8 mouse cellular contexts compared by ENCODE assay signal in genomic region chr9:114948395-114948794, GRCm38 (mm10). TPM values are rescaled to one million over a fixed set of nuclear protein-coding genes. Genes with fewer than 3 reads are reported as not detected.
DNase-seq lines count a peak whose midpoint lies in the region; ATAC-seq and TF ChIP-seq lines count a peak whose summit lies in the region.

No protein-coding gene starts in this region.

- no peaks in the 10 kb centered on the region for H3K27me3 ChIP-seq in kidney, adult 2 months (replicated peaks; ENCODE audit: control insufficient read depth, insufficient read depth, low read length)
- H3K27me3 ChIP-seq in heart, postnatal 0 days (ENCODE audit: control insufficient read depth, insufficient read depth, low read length): no peaks in the 10 kb centered on the region
- no peaks in the 10 kb centered on the region for H3K27me3 ChIP-seq in midbrain, embryonic 14.5 days (ENCODE audit: control insufficient read depth, insufficient read depth, low read length)

- TF ChIP-seq POLR2A in kidney, adult 2 months (IDR thresholded peaks at IDR 0.05; ENCODE audit: low read depth, low read length): no peak

- H3K9me3 ChIP-seq in heart, postnatal 0 days (replicated peaks; ENCODE audit: control insufficient read depth, low read length): no peaks in the 10 kb centered on the region
- H3K9me3 ChIP-seq in midbrain, embryonic 14.5 days (ENCODE audit: control insufficient read depth, low read length): no peaks in the 10 kb centered on the region

- H3K4me2 ChIP-seq in heart, postnatal 0 days (ENCODE audit: low read depth, low read length): no peak overlapping the region
- no peak overlapping the region for H3K4me2 ChIP-seq in midbrain, embryonic 14.5 days (ENCODE audit: low read length)

- WGBS in kidney, adult 2 months: 44% methylated on average over 5 of the region's 5 CpGs
- 38% methylated on average over 5 of the region's 5 CpGs for WGBS in heart, postnatal 0 days
- WGBS in midbrain, embryonic 14.5 days: 70% methylated on average over 5 of the region's 5 CpGs

- no peaks in the 10 kb centered on the region for H3K36me3 ChIP-seq in kidney, adult 2 months (ENCODE audit: control insufficient read depth, insufficient read depth, low read length)
- no peaks in the 10 kb centered on the region for H3K36me3 ChIP-seq in heart, postnatal 0 days (replicated peaks; ENCODE audit: control insufficient read depth, insufficient read depth, low read length)
- H3K36me3 ChIP-seq in midbrain, embryonic 14.5 days (ENCODE audit: control insufficient read depth, insufficient read depth, low read length): no peaks in the 10 kb centered on the region

- peak; percentile 51 for ATAC-seq in heart, postnatal 0 days (ENCODE audit: insufficient read depth, low read depth)
- peak; percentile 73 for ATAC-seq in megakaryocyte-erythroid progenitor cell, adult 5-6 weeks (replicated peaks; ENCODE audit: low FRiP score, low TSS enrichment, poor library complexity, severe bottlenecking)
- ATAC-seq in midbrain, embryonic 14.5 days (ENCODE audit: low FRiP score, low TSS enrichment): no peak

- no peak overlapping the region for H3K27ac ChIP-seq in kidney, adult 2 months (ENCODE audit: insufficient read depth, low read depth, low read length)
- H3K27ac ChIP-seq in heart, postnatal 0 days (ENCODE audit: low read depth): no peak overlapping the region
- H3K27ac ChIP-seq in midbrain, embryonic 14.5 days (replicated peaks; ENCODE audit: low read depth, low read length): no peak overlapping the region

- H3K4me3 ChIP-seq in kidney, adult 2 months (ENCODE audit: insufficient read depth, low read depth, low read length): no peak overlapping the region
- H3K4me3 ChIP-seq in heart, postnatal 0 days (ENCODE audit: low read depth, low read length): no peak overlapping the region
- no peak overlapping the region for H3K4me3 ChIP-seq in midbrain, embryonic 14.5 days (replicated peaks; ENCODE audit: low read depth, low read length)

- no peak for TF ChIP-seq CTCF in kidney, adult 2 months (conservative IDR thresholded peaks at IDR 0.05; ENCODE audit: insufficient read depth, insufficient read length, low read depth, low read length)
- TF ChIP-seq CTCF in heart, postnatal 0 days (IDR thresholded peaks at IDR 0.05; ENCODE audit: low read depth): no peak

- DNase-seq in kidney, adult 2 months: peak; percentile 30
- no peak for DNase-seq in kidney, adult 11 months
- peak; percentile 55 to 66 for DNase-seq in adrenal gland, postnatal 36 days
- peak; percentile 35 for DNase-seq in heart, postnatal 0 days (ENCODE audit: low spot score)
- DNase-seq in midbrain, embryonic 14.5 days: no peak
- DNase-seq in ovary, postnatal 14 days (ENCODE audit: low spot score): no peak
- no peak for DNase-seq in thymus, postnatal 14 days

- H3K4me1 ChIP-seq in kidney, adult 2 months (ENCODE audit: control insufficient read depth, insufficient read depth, low read length): no peaks in the 10 kb centered on the region
- H3K4me1 ChIP-seq in heart, postnatal 0 days (ENCODE audit: control insufficient read depth, insufficient read depth): no peaks in the 10 kb centered on the region
- H3K4me1 ChIP-seq in midbrain, embryonic 14.5 days (ENCODE audit: control insufficient read depth, insufficient read depth, low read length): no peaks in the 10 kb centered on the region

- TF ChIP-seq EP300 in heart, postnatal 0 days (IDR thresholded peaks at IDR 0.05; ENCODE audit: low read depth): no peak

- no peak overlapping the region for H3K9ac ChIP-seq in heart, postnatal 0 days (replicated peaks; ENCODE audit: low read depth, low read length)
- no peak overlapping the region for H3K9ac ChIP-seq in midbrain, embryonic 14.5 days (replicated peaks; ENCODE audit: low read length)

RNA-seq across cellular contexts. Expression of gene Gpd1l, which starts 14.6 kb away (rescaled TPM):
- polyA plus RNA-seq in kidney, adult 2 months (2012; rRNA removed): 28.2 and 31.3 TPM in 2 replicates
- total RNA-seq in adrenal gland, postnatal 36 days (2021): 10 to 100 TPM; 25.1 to 48.7 TPM
- 30.8 TPM in 2 replicates for total RNA-seq in heart, postnatal 0 days (2014; rRNA removed; ENCODE audit: low replicate concordance)
- 14.2 and 15.3 TPM in 2 replicates for polyA plus RNA-seq in heart, postnatal 0 days (2015; fragmentation: Nextera tagmentation; extraction: Ambion mirVana)
- total RNA-seq in megakaryocyte-erythroid progenitor cell, adult 5-6 weeks (2014; fragmentation: Nextera tagmentation): 19.1 and 21.5 TPM in 2 replicates
- 17.3 and 19.5 TPM in 2 replicates for total RNA-seq in megakaryocyte-erythroid progenitor cell, adult 5-6 weeks (2017)
- 14.3 and 15.7 TPM in 2 replicates for polyA plus RNA-seq in midbrain, embryonic 14.5 days (2014; fragmentation: Nextera tagmentation; extraction: Ambion mirVana)

RNA-seq across cellular contexts. Expression of gene Osbpl10, which starts 30.0 kb away (rescaled TPM):
- polyA plus RNA-seq in kidney, adult 2 months (2012; rRNA removed): 7.0 and 7.3 TPM in 2 replicates
- total RNA-seq in adrenal gland, postnatal 36 days (2021): 1 to 10 TPM; 4.9 to 5.2 TPM
- total RNA-seq in heart, postnatal 0 days (2014; rRNA removed; ENCODE audit: low replicate concordance): 2.9 and 3.0 TPM in 2 replicates
- polyA plus RNA-seq in heart, postnatal 0 days (2015; fragmentation: Nextera tagmentation; extraction: Ambion mirVana): 0.36 and 0.44 TPM in 2 replicates
- total RNA-seq in megakaryocyte-erythroid progenitor cell, adult 5-6 weeks (2014; fragmentation: Nextera tagmentation): 0.50 TPM in 1 of 2 replicates, not detected in the other
- total RNA-seq in megakaryocyte-erythroid progenitor cell, adult 5-6 weeks (2017): 0.53 and 1.8 TPM in 2 replicates
- polyA plus RNA-seq in midbrain, embryonic 14.5 days (2014; fragmentation: Nextera tagmentation; extraction: Ambion mirVana): 2.0 and 2.3 TPM in 2 replicates

RNA-seq across cellular contexts. Expression of gene Rps27rt, which starts 34.1 kb away (rescaled TPM):
- 24.4 and 49.4 TPM in 2 replicates for polyA plus RNA-seq in kidney, adult 2 months (2012; rRNA removed)
- 10 to 100 TPM; 43.6 to 64.4 TPM for total RNA-seq in adrenal gland, postnatal 36 days (2021)
- 57.4 and 71.9 TPM in 2 replicates for total RNA-seq in heart, postnatal 0 days (2014; rRNA removed; ENCODE audit: low replicate concordance)
- 270 and 308 TPM in 2 replicates for polyA plus RNA-seq in heart, postnatal 0 days (2015; fragmentation: Nextera tagmentation; extraction: Ambion mirVana)
- 295 and 358 TPM in 2 replicates for total RNA-seq in megakaryocyte-erythroid progenitor cell, adult 5-6 weeks (2014; fragmentation: Nextera tagmentation)
- 148 and 204 TPM in 2 replicates for total RNA-seq in megakaryocyte-erythroid progenitor cell, adult 5-6 weeks (2017)
- 295 and 338 TPM in 2 replicates for polyA plus RNA-seq in midbrain, embryonic 14.5 days (2014; fragmentation: Nextera tagmentation; extraction: Ambion mirVana)

Comparison
In these comparisons a context has a peak if more than half of its experiments do, and no peak if none do; other contexts are left out.
1. DNase-seq: peak in kidney, adult 2 months (single experiment), adrenal gland, postnatal 36 days (2 of 2) and heart, postnatal 0 days (single experiment); none in kidney, adult 11 months (single experiment), midbrain, embryonic 14.5 days (single experiment), ovary, postnatal 14 days (single experiment) and thymus, postnatal 14 days (single experiment).